Mouse (Mus musculus) liver, adult 2 months (tissue): Measurements from ENCODE around the gene Zbtb42.

Experiments
- CTCF ChIP-seq: fragments of 200-500 bp; IDR thresholded peaks from 2 replicates; pipeline ENCODE4 v1.5.1; 2011; ENCODE audit warnings: low read depth, low read length, control low read depth
- POLR2A ChIP-seq: fragments of 200-500 bp; IDR thresholded peaks from 2 replicates; pipeline ENCODE4 v1.6.1; 2011; ENCODE audit warnings: low read length, control low read depth; ENCODE audit not compliant: insufficient read depth; ENCODE audit errors: extremely low read depth

DNA sequence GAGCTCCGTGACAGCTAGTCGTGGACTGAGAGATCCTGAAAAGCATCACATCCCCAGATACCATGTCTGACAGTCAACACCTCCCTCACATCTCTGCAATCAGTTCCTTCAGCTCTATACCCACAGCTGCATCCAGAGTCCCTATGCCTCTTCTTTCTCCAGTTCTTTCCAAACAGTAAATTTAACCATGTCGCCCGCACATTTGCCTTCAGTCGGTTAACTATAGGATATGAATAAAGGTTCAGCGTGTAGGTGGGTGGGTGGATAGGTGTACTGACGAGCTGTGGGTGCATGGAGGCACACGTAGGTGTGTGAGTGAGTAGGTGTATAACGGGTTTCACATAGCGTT lies 15.5 kb downstream of the Zbtb42 start:
- TF ChIP-seq CTCF = no peak
- TF ChIP-seq POLR2A = no peak
